Mouse (Mus musculus): ENCODE measurements around the gene Lpar1. TPM values are rescaled to one million over a fixed set of nuclear protein-coding genes. Genes with fewer than 3 reads are reported as not detected.

The Lpar1 gene
- polyA plus RNA-seq (2015; fragmentation: Nextera tagmentation; extraction: Ambion mirVana) = 28.4 and 29.6 TPM in 2 replicates

- peak; percentile 73 for ATAC-seq (replicated peaks)
- Histone ChIP-seq H3K4me2 (replicated peaks) (peak within 1 kb of the TSS; percentile 92), H3K27me3 (no peaks in the 10 kb centered on the region), H3K9ac (replicated peaks) (peak within 1 kb of the TSS; percentile 60), H3K4me3 (peak within 1 kb of the TSS; percentile 68), H3K27ac (replicated peaks) (0 out of 2 replicates have a peak within 1 kb of the TSS, but pooled peaks have one; percentile 17), H3K9me3 (no peaks in the 10 kb centered on the region), H3K4me1 (peaks cover 17% of the 10 kb centered on the region), H3K36me3 (no peaks in the 10 kb centered on the region)
- 6% methylated on average over 19 of the region's 19 CpGs for WGBS
These were observed at the start of gene Lpar1 for GRCm38 (mm10) chr4:58553631-58554358. Lpar1 (minus strand) TSS chr4:58553898.

- no peaks in the 10 kb centered on the region for H3K36me3 ChIP-seq
- H3K27me3 ChIP-seq = no peaks in the 10 kb centered on the region
- no peak overlapping the region for H3K4me3 ChIP-seq
- 30% methylated on average over 2 of the region's 2 CpGs for WGBS
- no peak for ATAC-seq (replicated peaks)
- no peak overlapping the region for H3K4me2 ChIP-seq (replicated peaks)
- no peaks in the 10 kb centered on the region for H3K4me1 ChIP-seq
- no peaks in the 10 kb centered on the region for H3K9me3 ChIP-seq
- H3K9ac ChIP-seq (replicated peaks) = no peak overlapping the region
- H3K27ac ChIP-seq (replicated peaks) = no peak overlapping the region
These were observed 32.2 kb upstream of the Lpar1 start for GRCm38 (mm10) chr4:58585942-58586341.

DNA sequence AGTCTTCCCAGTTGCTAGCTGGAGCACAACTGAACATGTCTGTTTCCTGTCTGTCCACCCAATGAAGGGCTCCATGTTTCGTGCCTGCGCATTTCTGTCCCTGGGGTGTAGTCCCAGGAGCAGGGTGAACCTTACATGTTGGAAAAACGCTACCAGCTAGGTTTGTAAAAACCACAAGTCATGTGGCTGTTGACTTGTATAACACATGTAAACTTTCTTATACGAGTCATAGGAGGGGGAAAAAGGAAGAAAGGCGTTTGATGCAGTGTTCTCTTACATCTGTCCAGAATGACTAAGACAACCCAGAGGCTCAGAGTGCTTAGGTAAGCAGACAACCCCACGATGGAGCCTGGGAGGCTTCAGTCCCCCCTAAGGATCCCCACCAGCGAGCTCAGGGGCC is 27.5 kb upstream of the Lpar1 start:
- no peak overlapping the region for H3K9ac ChIP-seq (replicated peaks)
- no peaks in the 10 kb centered on the region for H3K9me3 ChIP-seq
- no peak for ATAC-seq (replicated peaks)
- H3K27me3 ChIP-seq = no peaks in the 10 kb centered on the region
- no peak overlapping the region for H3K4me3 ChIP-seq
- no peak overlapping the region for H3K4me2 ChIP-seq (replicated peaks)
- H3K4me1 ChIP-seq = no peaks in the 10 kb centered on the region
- no peak overlapping the region for H3K27ac ChIP-seq (replicated peaks)
- 87% methylated on average over 7 of the region's 7 CpGs for WGBS
- H3K36me3 ChIP-seq = no peaks in the 10 kb centered on the region

DNA sequence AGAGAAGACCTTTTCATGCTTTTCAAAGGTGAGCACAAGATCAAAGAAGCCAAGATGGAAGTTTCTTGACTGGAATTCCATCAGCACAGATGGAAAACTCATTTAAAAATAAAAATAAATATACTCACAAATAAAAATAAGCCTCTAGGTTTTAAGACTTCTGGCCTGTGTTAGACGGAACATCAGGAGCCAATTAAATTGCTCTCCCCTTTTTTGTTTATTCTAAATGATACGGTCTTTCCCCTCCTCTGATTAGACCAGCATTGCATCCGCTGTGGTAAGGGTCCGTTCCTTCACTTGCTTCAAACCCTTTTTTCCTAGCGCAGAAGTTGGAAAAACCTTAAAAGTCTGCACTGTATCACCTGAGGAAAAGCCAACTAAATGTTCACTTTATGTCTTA is 26.8 kb upstream of the Lpar1 start:
- Histone ChIP-seq H3K36me3 (no peaks in the 10 kb centered on the region), H3K4me1 (no peaks in the 10 kb centered on the region), H3K9ac (replicated peaks) (no peak overlapping the region), H3K4me3 (no peak overlapping the region), H3K27me3 (no peaks in the 10 kb centered on the region), H3K4me2 (replicated peaks) (no peak overlapping the region), H3K27ac (replicated peaks) (no peak overlapping the region), H3K9me3 (no peaks in the 10 kb centered on the region)
- ATAC-seq (replicated peaks) = no peak
- 93% methylated on average over 5 of the region's 5 CpGs for WGBS

DNA sequence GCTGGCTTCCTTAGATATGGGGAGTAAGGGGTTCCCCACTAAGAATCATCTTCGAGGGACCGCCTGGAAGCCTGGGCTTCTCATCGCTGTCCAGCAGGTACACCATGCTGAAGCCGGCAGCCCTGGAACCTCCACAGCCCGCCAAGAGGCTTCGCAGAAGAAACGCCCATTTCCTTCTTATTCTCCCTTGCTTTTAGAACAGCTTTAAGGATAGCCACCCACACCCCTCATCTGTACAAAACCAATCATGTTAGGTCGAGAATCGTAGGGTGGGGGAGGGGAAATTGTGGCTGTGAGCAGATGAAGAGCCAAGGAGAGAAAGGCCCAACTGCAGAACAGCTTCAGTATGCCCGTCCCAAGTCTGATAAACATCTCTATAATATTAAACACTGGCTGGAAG is 26.4 kb upstream of the Lpar1 start:
- Histone ChIP-seq H3K4me1 (no peaks in the 10 kb centered on the region), H3K36me3 (no peaks in the 10 kb centered on the region), H3K27me3 (no peaks in the 10 kb centered on the region), H3K9ac (replicated peaks) (no peak overlapping the region), H3K4me3 (no peak overlapping the region), H3K9me3 (no peaks in the 10 kb centered on the region), H3K27ac (replicated peaks) (no peak overlapping the region), H3K4me2 (replicated peaks) (no peak overlapping the region)
- no peak for ATAC-seq (replicated peaks)
- 86% methylated on average over 10 of the region's 10 CpGs for WGBS

- Histone ChIP-seq H3K4me3 (no peak overlapping the region), H3K4me2 (replicated peaks) (no peak overlapping the region), H3K36me3 (no peaks in the 10 kb centered on the region), H3K27me3 (no peaks in the 10 kb centered on the region), H3K9me3 (no peaks in the 10 kb centered on the region), H3K27ac (replicated peaks) (no peak overlapping the region), H3K4me1 (no peaks in the 10 kb centered on the region), H3K9ac (replicated peaks) (no peak overlapping the region)
- no peak for ATAC-seq (replicated peaks)
- WGBS = 48% methylated on average over 2 of the region's 2 CpGs
These were observed 24.8 kb upstream of the Lpar1 start for GRCm38 (mm10) chr4:58578488-58578887.

DNA sequence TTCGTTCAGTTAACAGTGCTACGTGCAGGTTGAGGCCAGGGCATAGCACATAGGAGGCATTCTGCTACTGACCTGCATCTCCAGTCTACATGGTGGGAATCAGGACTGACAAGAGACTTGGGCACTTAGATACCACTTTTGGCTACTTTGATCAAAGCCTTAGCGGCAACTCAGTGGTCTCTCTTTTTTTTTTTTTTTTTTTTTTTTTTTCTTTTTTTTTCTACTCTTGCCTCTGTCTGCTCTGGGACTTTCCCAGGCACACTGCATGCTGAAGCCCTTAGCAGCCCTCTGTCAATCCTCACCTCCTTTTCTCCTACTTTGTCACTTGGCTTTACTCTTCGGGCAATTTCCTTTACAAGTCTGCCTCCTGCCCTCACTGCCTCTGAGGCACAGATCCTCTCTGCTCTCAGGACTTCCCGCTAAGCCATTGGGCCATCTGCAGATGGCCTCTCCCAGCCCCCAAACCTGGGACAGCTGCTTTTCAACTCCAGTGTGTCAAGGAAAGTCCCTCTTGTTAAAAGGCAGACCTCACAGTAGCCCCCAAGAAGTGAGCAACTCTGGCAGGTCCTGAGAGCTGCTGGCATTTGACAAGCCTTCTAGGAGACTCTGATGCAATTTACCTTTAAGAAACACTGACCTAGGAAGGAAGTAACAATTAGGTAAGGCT is 23.8 kb upstream of the Lpar1 start:
- ATAC-seq (replicated peaks) = no peak

DNA sequence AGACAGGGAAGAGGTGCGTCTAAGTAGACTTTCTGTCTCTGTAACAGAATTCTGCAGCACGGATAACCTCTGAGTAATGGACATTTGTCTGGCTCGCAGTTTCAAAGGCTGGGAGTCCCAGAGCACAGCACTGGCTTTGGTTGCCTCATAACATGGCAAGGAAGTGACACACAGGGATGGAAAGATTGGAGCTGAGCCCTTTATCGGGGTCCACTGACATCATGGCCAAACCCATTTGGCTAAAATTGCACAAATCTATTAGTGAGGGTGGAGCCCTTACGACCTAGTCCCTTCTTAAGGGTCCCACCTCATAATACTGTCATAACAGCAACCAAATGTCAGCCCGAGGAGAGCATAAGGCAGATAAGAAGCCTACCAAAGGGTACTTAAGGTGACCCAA is 22.1 kb upstream of the Lpar1 start:
- Histone ChIP-seq H3K4me3 (no peak overlapping the region), H3K36me3 (no peaks in the 10 kb centered on the region), H3K4me1 (no peaks in the 10 kb centered on the region), H3K27me3 (no peaks in the 10 kb centered on the region), H3K9ac (replicated peaks) (no peak overlapping the region), H3K9me3 (no peaks in the 10 kb centered on the region), H3K27ac (replicated peaks) (no peak overlapping the region), H3K4me2 (replicated peaks) (no peak overlapping the region)
- 87% methylated on average over 6 of the region's 6 CpGs for WGBS
- ATAC-seq (replicated peaks) = no peak

More for the DNA sequence above, 23.8 kb upstream of the Lpar1 start:
- Histone ChIP-seq H3K4me2 (replicated peaks) (no peak overlapping the region), H3K4me3 (no peak overlapping the region), H3K9ac (replicated peaks) (no peak overlapping the region), H3K9me3 (no peaks in the 10 kb centered on the region), H3K4me1 (no peaks in the 10 kb centered on the region), H3K36me3 (no peaks in the 10 kb centered on the region), H3K27ac (replicated peaks) (no peak overlapping the region), H3K27me3 (no peaks in the 10 kb centered on the region)
- WGBS = 58% methylated on average over 5 of the region's 5 CpGs

DNA sequence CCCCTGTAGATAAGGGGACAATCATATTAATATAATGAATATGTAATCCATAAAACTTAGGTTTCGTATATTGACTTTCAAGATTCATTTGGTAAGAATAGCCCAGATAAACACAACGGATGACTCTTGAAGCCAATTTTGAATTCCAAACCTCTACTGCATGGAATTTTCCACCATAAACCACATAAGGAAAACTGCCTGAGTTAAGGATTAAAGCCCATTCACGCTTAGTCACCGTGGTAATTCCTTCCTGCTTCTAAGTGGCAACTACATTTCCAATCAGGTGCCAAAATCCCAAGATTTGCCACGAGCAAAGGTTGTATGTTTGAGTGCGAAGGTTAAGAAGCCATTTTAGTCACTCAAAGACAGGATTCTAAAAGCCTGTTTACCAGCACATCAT is 20.3 kb upstream of the Lpar1 start:
- no peaks in the 10 kb centered on the region for H3K4me1 ChIP-seq
- no peak for ATAC-seq (replicated peaks)
- no peaks in the 10 kb centered on the region for H3K27me3 ChIP-seq
- no peak overlapping the region for H3K4me3 ChIP-seq
- H3K27ac ChIP-seq (replicated peaks) = no peak overlapping the region
- H3K4me2 ChIP-seq (replicated peaks) = no peak overlapping the region
- H3K9ac ChIP-seq (replicated peaks) = no peak overlapping the region
- H3K36me3 ChIP-seq = no peaks in the 10 kb centered on the region
- WGBS = 68% methylated on average over 6 of the region's 6 CpGs
- no peaks in the 10 kb centered on the region for H3K9me3 ChIP-seq

DNA sequence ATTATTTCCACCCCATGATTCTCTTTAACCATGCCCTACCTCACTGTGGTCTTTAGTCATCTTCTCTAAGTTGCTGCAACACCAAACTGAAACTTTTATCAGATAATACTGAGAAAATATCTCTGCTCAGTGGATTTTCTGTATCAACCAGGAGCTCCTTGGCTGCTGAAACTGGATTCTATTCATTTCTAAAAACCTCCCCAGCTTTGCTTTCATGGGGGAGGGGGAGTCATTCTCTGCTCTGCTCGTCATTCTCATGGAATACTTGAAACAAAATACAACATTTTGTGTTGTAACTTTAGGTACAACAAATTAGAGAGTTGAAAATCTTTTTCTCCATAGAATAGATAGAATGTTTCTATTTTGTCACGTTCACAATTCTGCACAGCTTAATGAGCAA is 18.7 kb upstream of the Lpar1 start:
- no peak overlapping the region for H3K27ac ChIP-seq (replicated peaks)
- H3K9ac ChIP-seq (replicated peaks) = no peak overlapping the region
- H3K9me3 ChIP-seq = no peaks in the 10 kb centered on the region
- no peak overlapping the region for H3K4me3 ChIP-seq
- no peaks in the 10 kb centered on the region for H3K27me3 ChIP-seq
- H3K4me1 ChIP-seq = no peaks in the 10 kb centered on the region
- WGBS = 57% methylated on average over 2 of the region's 2 CpGs
- H3K4me2 ChIP-seq (replicated peaks) = no peak overlapping the region
- ATAC-seq (replicated peaks) = no peak
- no peaks in the 10 kb centered on the region for H3K36me3 ChIP-seq

GRCm38 (mm10) chr4:58571661-58572060 is 18.0 kb upstream of the Lpar1 start:
- Histone ChIP-seq H3K9ac (replicated peaks) (no peak overlapping the region), H3K27ac (replicated peaks) (no peak overlapping the region), H3K4me2 (replicated peaks) (no peak overlapping the region), H3K36me3 (no peaks in the 10 kb centered on the region), H3K9me3 (no peaks in the 10 kb centered on the region), H3K4me1 (no peaks in the 10 kb centered on the region), H3K27me3 (no peaks in the 10 kb centered on the region), H3K4me3 (no peak overlapping the region)
- WGBS = 9% methylated on average over 3 of the region's 3 CpGs
- ATAC-seq (replicated peaks) = no peak

DNA sequence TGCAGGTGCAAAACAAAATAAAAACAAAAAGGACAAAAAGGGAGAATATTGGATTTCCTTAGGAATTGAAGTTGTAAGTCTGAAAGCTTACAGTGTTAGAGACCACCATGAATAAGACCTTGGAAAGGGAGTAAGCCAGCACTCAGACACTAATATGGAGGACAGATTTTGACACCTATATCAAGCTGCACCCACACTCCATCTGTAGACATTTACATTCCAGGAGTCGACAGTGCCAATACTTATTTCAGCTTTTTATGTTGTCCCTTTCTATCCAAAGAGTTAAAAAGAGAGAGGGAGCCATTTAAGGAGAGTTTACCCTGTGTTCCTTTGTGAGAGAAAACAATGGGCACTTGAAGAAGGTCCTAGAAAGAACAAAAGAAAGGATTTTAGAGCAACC is 17.5 kb upstream of the Lpar1 start:
- H3K4me2 ChIP-seq (replicated peaks) = no peak overlapping the region
- no peaks in the 10 kb centered on the region for H3K27me3 ChIP-seq
- no peak overlapping the region for H3K9ac ChIP-seq (replicated peaks)
- ATAC-seq (replicated peaks) = no peak
- H3K27ac ChIP-seq (replicated peaks) = no peak overlapping the region
- no peaks in the 10 kb centered on the region for H3K4me1 ChIP-seq
- 10% methylated on average over 1 of the region's 1 CpGs for WGBS
- no peak overlapping the region for H3K4me3 ChIP-seq
- no peaks in the 10 kb centered on the region for H3K36me3 ChIP-seq
- no peaks in the 10 kb centered on the region for H3K9me3 ChIP-seq

GRCm38 (mm10) chr4:58568486-58568885 is 14.8 kb upstream of the Lpar1 start:
- Histone ChIP-seq H3K9ac (replicated peaks) (no peak overlapping the region), H3K27ac (replicated peaks) (no peak overlapping the region), H3K4me2 (replicated peaks) (no peak overlapping the region), H3K36me3 (no peaks in the 10 kb centered on the region), H3K4me1 (no peaks in the 10 kb centered on the region), H3K27me3 (no peaks in the 10 kb centered on the region), H3K9me3 (no peaks in the 10 kb centered on the region), H3K4me3 (no peak overlapping the region)
- 70% methylated on average over 8 of the region's 8 CpGs for WGBS
- no peak for ATAC-seq (replicated peaks)

Measured in forebrain, embryonic 15.5 days (tissue).